Mouse (Mus musculus): ENCODE measurements around the gene Unc50.

Unc50 gene

GRCm38 (mm10) chr1:37484612-37485011 lies 54.7 kb downstream of the Unc50 start:
- DNase-seq (ENCODE audit: low read depth in 1 of 2, low spot score in 2 of 2): no peak

- peak in 1 of 2 experiments; percentile 37 for DNase-seq (ENCODE audit: low read depth in 1 of 2, low spot score in 2 of 2)
Observed at GRCm38 (mm10) chr1:37486439-37486838, 56.5 kb downstream of the Unc50 start.

- no peak for DNase-seq (ENCODE audit: low read depth in 1 of 2, low spot score in 2 of 2)
Observed at GRCm38 (mm10) chr1:37486994-37487393, 57.1 kb downstream of the Unc50 start.

DNA sequence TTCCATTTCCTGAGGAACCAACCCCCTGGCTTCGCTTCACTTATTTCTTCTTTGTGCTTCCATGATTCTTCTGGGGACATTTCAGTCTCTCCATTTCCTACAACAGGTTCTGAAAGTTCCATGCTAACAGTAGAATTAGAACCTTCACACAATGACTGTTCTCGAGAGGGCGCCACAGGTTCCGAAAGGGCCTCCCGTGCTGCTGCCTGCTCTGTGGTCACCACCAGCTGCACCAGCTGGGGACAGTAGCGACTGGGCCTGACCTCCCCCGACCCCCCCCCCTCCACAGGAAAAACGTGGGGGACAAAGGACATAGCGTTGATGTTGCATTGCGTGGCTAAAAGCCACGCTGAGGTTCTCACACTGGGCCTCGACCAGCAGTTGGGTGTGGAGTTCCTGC lies 58.6 kb downstream of the Unc50 start:
- no peak for DNase-seq (ENCODE audit: low read depth in 1 of 2, low spot score in 2 of 2)

Data from monocyte, adult 2 months (primary cell).